1 mouse cellular context compared by ENCODE assay signal in the genomic region with DNA sequence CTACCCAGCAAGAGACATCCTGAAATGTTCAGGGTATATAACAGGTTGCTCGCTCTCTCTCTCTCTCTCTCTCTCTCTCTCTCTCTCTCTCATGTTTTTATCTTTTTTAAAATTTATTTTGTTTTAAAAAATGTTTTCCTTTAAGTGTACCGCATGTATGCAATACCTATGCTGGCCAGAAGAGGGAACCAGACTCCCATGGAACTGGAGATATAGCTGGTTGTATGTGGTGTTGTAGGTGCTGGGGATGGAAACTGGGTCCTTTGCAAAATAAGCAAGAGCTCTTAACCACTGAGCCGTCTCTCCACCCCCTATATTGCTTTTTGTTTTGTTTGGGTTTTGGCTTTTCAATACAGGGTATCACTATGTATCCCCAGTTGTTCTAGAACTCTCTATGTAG.
TF ChIP-seq lines count a peak whose summit lies in the region.

No protein-coding gene starts in this region.

TF ChIP-seq in MEL, 35 proteins besides CTCF, POLR2A, EP300 and RAD21 (continued from another document):
- TF ChIP-seq TAL1 (IDR thresholded peaks at IDR 0.05; ENCODE audit: low read length) (no peak), ETS1 (IDR thresholded peaks at IDR 0.05; ENCODE audit: low read depth, low read length) (no peak), POLR2AphosphoS5 (IDR thresholded peaks at IDR 0.05; ENCODE audit: borderline replicate concordance, low read depth, low read length) (no peak), ZKSCAN1 (IDR thresholded peaks at IDR 0.05; ENCODE audit: low read depth, low read length) (no peak), MAFK (IDR thresholded peaks at IDR 0.05; ENCODE audit: borderline replicate concordance, low read depth, low read length) (no peak), MYB (IDR thresholded peaks at IDR 0.05; ENCODE audit: low read depth, low read length) (no peak)
